Mouse (Mus musculus) R1 (cell line): Measurements from ENCODE around the gene Akr1b10.
"Not testable (repeated sequence)": the region's sequence is repeated elsewhere in the genome, so short reads cannot be mapped to it uniquely, and the experiment has no call there.

Experiments
- DNase-seq: peaks from one replicate; pipeline ENCODE4 v3.0.0-alpha.2; 2018; ENCODE audit warnings: low read depth, low spot score

Gene Akr1b10

DNA sequence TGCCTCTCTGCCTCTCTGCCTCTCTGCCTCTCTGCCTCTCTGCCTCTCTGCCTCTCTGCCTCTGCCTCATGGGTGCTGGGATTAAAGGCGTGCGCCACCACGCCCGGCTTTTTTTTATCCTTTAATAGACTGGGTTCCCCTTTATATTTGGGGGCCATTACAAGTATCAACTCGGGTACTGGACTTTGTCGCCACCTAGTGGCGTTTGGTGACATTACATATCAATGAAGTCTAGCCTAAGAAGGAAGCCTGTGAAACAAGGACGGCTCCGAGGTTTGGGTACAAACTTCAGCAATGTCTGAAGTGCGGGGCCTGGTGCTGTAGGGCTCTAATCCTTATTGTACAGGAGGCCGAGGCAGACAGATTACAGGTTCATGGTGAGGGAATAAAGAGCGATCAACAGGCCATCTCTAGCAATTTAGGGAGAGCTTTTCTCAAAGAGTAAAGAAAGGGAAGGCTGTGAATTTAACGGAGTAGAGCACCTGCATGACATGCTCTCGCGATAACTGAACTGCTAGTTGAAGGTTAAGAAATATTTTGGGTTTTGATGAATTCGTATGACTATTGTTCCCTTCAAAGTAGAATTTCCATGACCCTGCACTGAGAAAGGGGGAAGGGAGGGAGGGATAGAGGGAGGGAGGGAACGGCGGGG is 12.2 kb upstream of the Akr1b10 start:
- DNase-seq: peak; percentile 92

GRCm38 (mm10) chr6:34373841-34374240 is 10.2 kb upstream of the Akr1b10 start:
- no peak for DNase-seq

GRCm38 (mm10) chr6:34375888-34376287 is 8.1 kb upstream of the Akr1b10 start:
- DNase-seq: not testable (repeated sequence)

- no peak for DNase-seq
Measured at GRCm38 (mm10) chr6:34383401-34383800, 617 bp upstream of the Akr1b10 start.

- DNase-seq: peak; percentile 37
Measured at GRCm38 (mm10) chr6:34384701-34385370, 818 bp downstream of the Akr1b10 start.

GRCm38 (mm10) chr6:34388420-34389156 is 4.6 kb downstream of the Akr1b10 start:
- DNase-seq: no peak

DNA sequence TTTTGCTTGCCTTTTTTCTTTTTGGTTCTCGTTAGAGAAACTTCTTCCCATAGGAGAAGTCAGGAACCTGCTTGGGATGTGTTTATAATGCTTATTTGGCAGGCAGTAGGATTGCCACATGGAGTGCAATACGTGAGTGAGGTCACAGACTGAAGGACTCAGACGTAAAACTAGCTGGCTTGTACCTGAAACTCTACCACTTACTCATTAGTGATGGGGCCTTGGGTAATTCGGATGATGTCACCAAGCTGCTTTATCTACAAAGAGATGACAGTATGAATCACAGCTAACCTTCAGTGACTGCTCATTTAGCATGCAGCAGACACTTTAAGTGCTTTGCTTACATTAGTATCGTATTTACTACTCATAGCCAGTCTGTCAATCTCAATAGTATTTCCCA is 11.9 kb downstream of the Akr1b10 start:
- DNase-seq: no peak

DNA sequence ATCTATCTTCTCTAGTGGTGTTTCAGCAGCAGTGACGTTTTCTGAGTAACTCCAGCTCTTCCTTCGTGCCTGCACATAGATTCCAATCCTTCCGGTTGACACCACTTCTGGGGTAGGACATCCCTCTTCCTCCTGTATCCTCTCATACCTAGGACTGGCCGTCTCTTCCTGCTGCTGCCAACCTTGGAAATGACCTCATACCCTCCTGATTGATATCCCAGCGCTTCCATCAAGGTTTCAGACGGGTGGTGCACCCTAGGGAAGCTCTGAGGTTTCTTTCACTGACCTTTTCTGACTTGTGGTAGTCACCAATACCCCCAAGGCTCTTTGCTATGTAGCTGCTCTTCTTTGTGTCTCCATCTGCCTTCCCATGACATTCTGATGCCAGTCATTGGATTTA is 14.4 kb downstream of the Akr1b10 start:
- no peak for DNase-seq

GRCm38 (mm10) chr6:34399606-34400220 is 15.7 kb downstream of the Akr1b10 start:
- DNase-seq: peak; percentile 83

DNA sequence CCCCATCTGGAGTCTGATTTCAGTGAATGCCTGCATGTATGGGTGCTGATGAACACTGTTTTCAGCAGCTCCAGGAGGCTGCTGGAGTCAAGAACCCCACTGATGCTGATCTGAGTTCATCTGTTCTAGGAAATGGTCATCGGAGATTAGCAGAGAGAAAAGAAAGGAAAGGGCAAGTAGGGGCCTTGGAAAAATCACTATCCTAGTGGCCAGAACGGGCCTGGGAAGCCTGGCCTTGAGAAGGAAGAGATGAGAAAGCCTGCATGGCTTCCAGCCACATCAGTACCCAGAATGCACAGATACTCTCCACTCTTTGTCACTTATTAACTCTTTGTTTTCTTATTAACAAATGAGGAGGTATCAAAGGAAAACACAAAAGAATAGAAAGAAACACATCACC is 16.7 kb downstream of the Akr1b10 start:
- no peak for DNase-seq

GRCm38 (mm10) chr6:34406746-34407145 is 22.7 kb downstream of the Akr1b10 start:
- DNase-seq: no peak

- DNase-seq: no peak
Measured at GRCm38 (mm10) chr6:34407403-34407802, 23.4 kb downstream of the Akr1b10 start.

- DNase-seq: no peak
Measured at GRCm38 (mm10) chr6:34412023-34412422, 28.0 kb downstream of the Akr1b10 start, which contains the start of gene Akr1b7. Gene Akr1b7 (plus strand): TSS chr6:34412334.

GRCm38 (mm10) chr6:34412688-34413087 is 28.7 kb downstream of the Akr1b10 start:
- no peak for DNase-seq

GRCm38 (mm10) chr6:34413386-34413785 is 29.4 kb downstream of the Akr1b10 start:
- not testable (repeated sequence) for DNase-seq

DNA sequence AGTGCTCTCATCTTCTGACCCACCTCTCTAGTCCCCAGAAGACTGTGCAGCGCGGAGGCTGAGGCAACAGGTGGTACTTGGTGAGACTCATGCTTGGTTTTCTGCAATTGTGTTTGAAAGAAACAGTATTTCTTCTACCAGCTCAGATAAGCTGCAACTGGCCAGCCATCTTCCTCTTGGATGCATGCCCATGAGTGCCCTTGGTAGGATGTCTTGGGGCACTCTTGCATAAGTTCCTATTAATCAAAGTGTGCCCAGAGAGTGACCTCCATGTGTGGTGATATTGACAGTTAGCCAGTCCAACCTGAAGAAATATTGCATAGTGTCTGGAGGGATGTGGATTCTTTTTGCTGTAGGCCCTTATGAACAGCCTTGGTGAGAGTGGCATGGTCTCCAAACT is 32.5 kb downstream of the Akr1b10 start:
- DNase-seq: no peak

DNA sequence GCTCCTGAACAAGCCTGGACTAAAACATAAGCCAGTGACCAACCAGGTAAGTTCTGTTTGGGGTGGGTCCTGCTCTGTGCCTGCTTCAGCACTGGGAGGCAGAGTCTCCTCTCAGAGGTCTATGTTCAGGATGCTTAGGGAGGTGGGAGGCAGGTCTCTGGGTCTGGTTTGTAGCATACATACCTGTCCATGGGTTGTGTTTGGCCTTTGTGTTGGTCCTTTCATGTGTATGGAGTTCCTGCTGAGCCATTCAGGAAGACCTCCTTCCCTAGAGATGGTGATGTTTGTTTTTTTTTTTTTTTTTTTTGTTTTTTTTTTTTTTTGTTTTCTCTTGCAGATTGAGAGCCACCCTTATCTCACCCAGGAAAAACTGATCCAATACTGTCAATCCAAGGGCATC is 35.1 kb downstream of the Akr1b10 start:
- DNase-seq: peak; percentile 63

GRCm38 (mm10) chr6:34439006-34439405 is 55.0 kb downstream of the Akr1b10 start:
- DNase-seq: no peak

DNA sequence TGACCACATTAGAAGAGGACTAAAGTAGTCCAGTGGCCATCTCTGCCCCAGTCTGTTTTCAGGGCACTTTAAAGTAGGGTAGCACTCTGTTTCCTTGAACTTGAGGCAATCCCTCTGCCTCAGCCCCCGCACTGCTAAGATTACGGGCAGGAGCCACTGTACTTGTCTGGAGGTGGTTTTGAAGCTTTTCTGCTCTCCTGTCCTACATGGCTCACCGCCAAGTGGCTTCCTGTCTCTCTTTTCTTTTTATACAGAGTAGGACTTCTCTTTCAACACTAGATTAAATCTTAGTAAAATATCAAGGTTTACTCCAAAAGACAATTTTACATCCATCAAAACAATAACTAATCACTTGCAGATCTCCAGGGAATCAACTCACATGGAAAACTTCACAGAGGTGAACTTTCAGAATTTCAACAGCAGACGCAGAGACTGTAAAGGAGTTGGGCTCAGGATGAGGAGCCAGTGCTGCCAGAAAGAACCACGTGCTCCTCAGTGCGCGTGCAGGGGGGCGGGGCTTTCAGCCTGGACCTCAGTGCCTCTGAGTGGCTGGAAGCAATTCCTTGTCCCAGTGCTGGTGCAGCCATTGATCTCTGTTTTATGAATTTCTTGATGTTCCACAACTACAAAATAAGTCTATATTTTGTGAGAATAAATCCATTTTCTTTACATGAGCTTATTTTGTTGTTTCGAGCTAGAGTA is 57.7 kb downstream of the Akr1b10 start:
- peak; percentile 38 for DNase-seq

- no peak for DNase-seq
Measured at GRCm38 (mm10) chr6:34443791-34444190, 59.8 kb downstream of the Akr1b10 start.
